Mouse (Mus musculus): ENCODE measurements at regions not wholly inside any gene's neighbourhood (a gene's known extent, or its start where the extent isn't known, plus 50 kb on each side); places are given as distances from the start of the nearest gene placed in this dataset.
A peak's percentile ranks its signal among the peaks of the same experiment; 100 is the strongest.

DNA sequence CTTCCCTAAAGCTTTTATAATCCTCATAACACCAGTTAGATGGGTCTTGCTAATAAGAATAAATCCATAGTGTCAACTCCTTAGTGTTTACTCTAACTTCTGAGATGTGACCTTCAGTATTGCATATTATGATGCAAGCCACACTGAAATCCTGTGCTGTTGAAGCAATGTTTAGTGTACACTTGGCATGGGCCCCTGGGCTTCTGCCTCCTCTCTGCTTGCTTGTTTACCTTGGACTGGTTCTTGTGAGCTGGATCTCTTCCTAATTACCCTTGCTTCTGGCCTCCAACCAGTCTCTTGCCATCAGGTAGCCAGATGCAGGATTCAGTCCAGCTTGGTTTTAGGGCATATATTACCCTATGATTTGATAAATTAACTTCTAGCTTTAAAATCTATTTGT, 57.0 kb downstream of the Rgs2 start:
- no peak for DNase-seq (ENCODE audit: low spot score in 2 of 2)

DNA sequence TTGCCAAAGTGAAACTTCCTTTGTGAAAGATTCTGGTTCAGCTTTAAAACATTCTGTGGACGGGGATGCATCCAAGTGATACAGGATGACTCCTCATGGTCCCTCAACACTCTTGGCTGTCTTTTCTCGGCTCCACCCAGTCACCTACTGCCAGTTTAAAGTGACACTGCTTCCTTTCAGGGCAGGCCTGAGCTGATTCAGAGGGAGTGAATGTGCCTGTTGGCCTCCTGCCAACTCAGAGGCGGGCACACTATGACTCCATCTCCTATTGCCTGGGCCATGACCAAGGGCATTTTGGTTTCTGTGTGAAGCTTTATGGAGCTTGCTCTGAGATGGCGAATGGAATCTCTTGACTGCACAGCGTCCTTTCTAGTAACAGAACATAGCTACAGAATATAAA, 62.5 kb downstream of the Rgs2 start:
- no peak for DNase-seq (ENCODE audit: low spot score in 2 of 2)

DNA sequence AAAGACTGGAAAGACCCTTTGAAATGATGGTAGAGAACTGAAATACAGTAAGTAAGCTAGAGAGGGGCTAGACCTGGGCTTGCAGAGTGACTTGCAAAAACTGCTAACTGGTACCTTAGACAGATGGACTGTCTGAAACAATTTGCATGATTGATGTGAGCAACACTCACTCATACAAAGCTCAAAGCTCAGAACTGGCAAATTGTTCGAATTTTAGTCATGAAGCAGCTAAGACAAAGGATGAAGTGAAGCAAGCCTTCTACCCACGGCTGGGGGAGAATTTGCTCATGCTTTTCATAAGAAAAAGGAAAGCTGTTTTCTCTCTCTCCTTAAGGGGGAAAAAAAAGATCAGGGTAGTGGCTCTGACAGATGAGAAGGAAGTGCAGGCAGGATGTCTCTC, 64.5 kb downstream of the Rgs2 start:
- DNase-seq (ENCODE audit: low spot score in 2 of 2) = no peak

DNA sequence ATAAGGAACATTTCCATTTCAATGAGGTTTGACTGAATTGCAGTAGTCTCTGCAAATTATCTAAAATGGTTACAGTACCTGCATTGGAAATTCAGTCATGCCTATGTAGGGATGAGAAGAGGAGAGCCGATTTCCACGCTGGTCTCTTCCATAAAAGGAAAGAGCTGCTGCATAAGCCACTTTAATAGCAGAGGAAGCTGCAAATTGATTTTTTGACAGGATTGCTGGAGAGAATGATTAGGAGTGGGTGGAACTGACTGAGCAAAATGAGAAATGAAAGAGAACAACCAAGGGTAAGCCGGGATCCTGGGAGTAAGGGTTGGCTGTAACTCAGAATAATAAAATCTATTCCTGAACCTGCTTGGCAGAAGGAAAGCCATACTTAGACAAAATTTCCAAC, 65.4 kb downstream of the Rgs2 start:
- DNase-seq (ENCODE audit: low spot score in 2 of 2) = no peak

DNA sequence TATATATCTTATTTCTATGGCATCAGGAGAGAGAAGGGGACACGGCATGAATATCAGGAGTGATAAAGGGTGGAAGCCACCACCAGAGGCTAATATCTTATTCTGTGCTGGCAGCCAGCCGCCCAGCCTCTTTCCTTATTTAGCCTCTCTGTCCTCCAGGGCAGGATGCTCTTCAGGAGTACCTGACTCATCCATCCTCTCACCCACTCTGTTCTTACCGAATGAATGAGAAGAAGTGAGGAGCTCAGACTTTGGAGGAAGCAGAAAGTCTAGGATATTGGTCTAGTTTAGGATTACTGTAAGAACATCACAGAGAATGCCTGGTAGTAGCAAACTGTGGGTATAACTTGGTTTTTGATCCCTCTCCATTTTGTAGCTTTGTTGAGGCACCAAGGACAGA, 73.2 kb downstream of the Rgs2 start:
- no peak for DNase-seq (ENCODE audit: low spot score in 2 of 2)

DNA sequence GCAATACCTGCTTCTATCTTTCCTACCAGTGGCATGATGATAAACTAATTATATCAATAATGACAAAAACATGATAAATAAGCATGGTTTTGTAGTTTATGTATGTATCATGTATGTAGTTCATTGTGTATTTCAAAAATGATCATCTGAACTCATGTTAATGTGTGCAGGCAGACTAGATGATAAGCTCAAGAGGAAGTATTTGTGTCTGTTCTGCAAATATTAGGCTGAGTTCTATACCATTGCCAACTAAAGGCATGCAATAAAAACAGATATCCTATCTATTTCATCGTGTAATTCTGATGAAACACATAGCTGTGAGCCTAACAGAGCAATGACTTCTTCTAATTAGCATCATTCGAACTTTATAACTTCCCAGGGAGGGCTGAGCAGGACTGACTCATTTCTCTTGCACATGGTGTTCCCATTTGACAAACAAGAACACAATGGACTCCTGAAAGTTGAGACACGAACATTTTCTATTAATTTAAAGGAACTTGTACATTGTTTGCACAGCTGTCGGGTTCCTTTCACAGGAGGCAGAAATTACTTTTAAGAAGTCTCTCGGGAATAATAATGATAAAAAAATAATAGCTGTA, 74.3 kb downstream of the Rgs2 start:
- DNase-seq (ENCODE audit: low spot score in 2 of 2) = no peak

DNA sequence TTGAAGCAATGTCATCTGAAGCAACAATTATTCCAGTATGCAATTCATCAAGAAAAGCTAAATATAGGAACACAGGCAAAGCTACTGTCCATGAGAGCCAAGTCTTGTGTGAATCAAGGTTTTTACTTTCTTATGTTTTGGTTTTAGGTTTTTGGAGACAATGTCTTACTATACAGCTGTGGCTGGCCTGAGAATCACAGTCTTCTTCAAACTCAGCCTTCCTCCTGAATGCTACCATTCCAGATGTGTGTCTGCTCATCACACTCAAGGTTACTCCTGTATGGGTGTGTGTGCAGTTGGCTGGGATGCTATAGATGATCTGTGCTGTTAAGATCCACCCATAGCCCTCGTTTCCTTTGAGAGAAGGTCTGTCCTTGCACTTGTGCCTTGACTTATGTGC, 81.5 kb downstream of the Rgs2 start:
- DNase-seq (ENCODE audit: low spot score in 2 of 2) = no peak

DNA sequence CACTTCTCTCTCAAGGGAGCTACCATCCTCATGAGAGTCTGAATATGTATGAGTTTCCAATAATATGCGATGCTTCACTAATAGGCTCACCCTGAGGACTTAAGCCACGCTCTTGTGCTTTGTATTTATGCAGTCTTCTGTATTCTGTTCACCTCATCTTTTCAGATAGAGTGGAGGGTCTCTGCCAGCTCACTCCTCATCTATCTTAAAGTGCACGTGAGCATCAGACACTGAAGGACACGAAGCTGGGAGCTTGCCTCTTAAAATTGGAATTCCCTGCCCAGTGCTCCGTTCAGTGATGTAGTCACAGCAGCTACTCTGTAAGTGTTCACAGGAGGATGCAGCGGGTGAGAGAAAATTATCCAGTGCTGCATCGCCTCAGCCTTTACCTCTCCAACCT, 83.7 kb downstream of the Rgs2 start:
- no peak for DNase-seq (ENCODE audit: low spot score in 2 of 2)

DNA sequence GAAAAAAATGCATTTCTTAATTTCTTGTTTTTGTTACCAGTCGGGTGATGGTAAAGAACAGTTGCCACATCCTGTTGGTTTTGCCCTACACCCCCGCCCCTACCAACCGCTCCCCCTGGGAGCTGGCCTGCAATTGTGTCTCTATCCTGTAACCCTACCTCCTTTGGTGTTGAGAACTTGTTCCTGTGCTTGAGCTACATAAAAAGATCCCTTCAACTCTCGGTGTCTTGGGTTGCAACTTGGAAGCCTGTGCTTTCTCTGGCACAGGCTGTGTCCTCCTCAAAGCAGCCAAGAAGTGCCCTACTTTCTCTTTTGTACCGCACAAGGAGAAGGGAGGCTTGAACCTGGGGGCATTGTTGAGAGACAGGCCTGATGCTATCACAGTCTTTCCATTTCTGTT, 85.0 kb downstream of the Rgs2 start:
- no peak for DNase-seq (ENCODE audit: low spot score in 2 of 2)

DNA sequence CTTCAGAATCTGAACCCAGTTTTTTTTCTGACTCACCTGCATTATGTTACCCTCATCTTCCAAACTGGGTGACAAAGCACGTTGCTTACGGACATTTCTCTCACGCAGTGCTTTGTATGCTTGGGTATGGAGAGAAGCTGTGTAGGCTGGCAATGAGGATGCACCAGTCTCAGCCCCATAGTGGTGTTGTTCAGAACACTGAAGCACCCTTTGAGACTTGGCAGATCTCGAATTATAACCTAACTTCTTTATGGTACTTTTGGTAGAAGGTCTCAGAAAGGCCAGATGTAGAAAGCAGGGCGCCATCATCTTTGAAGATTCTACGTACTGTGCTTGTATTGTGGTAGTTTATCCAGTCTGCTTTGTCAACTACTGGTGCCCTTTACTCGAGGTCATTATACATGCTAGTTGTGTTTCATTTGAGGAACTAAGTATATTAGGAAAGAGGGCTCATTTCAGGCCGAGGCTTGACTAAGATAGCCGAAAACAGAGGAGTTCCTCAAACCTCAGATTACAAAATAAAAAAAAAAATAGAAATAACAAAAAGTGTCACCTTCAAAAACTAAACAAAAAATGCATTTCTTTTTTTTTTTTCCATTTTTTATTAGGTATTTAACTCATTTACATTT, 85.7 kb downstream of the Rgs2 start:
- no peak for DNase-seq (ENCODE audit: low spot score in 2 of 2)

DNA sequence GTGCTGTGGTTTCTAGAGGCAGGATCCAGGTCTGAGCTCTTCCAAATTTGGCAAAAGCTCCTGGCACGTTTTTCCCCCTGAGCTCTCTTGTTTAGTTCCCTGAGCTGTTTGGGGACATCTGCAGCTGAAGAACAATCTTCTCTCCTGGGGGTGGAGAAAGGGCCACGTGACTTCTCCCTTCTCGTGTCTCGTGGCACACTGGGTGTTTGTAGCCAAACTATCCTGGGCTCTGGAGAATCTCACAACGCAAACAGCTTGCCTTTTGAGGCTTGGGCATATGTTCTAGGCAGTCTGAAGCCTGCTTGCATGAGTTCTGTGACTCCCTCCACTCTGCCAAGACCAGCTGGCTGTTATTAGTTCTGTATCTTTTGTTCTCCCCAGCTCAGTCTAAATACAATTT, 86.3 kb downstream of the Rgs2 start:
- peak; percentile 21 to 29 for DNase-seq (ENCODE audit: low spot score in 2 of 2)

DNA sequence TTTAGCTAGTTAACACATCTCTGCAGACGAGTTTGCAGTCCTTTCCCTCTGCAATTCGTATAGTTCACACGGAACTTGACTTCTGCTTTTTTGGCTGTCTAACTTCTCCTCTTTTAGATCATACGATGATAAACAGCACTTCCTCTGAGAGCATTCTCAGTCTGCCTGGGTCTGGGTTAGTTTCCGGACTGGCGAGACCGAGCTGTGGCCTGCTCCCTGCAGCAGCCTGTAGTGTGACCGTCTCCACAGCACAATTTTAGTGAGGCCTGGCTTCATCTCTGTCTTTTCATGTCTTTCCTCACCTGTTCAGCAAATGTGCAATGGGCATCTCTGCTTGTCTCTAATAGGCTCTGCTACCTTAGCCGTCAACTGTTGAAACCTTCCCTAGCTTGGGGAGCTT, 87.4 kb downstream of the Rgs2 start:
- no peak for DNase-seq (ENCODE audit: low spot score in 2 of 2)

DNA sequence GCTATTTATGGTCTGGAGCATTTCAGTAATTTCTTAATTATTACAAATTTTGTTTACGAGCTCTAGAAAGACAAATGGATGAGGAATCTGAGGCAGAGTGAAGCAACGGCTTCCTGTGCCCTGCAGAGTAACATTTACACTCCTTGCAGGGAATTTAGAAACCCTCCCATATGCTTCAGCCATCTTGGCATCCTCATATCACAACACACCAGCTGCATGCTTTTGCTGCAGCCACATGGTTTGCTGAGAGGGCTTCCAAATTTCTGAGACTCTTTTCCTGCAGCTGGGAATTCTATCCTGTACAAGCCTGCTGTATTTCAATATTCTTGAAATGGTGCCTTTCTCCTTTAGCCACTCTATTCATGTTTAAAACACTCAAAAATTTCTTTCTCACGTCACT, 91.4 kb downstream of the Rgs2 start:
- DNase-seq (ENCODE audit: low spot score in 2 of 2) = no peak

DNA sequence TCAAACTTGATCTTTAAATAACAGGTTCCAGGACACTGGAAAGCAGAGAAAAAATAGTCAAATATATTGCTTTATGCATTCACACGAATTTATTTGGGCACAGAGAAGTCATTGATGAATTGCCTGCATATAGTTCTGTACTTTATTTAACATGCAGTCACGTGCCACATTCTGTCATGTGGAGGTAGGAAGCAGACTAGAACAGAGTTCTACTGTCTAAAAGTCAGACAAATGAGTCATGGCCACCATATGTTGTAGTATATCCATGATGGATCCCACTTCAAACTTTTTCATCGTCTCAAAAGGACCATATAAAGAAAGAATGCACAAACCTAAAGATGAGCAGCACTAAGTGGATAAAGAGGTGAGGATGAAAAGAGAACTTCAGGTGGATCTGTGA, 92.7 kb downstream of the Rgs2 start:
- no peak for DNase-seq (ENCODE audit: low spot score in 2 of 2)

DNA sequence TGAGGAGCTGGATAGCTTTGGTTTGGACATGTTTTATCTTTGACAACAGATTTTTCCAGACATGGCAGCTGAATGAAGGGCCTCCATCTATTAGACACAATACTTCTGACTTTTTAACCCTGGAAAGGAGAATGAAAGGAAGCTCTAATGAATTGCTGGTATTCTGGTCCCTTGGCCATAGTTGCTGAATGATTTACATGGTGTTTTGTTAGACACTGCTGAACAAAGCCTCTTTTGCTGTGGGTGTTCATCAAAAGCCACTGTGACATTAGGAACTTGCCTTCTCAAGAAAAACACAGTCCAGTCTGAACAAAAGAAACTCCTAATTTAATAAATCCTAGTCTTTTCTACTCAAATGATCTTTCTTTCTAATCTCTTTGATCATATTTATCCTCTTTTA, 93.4 kb downstream of the Rgs2 start:
- DNase-seq (ENCODE audit: low spot score in 2 of 2) = no peak

DNA sequence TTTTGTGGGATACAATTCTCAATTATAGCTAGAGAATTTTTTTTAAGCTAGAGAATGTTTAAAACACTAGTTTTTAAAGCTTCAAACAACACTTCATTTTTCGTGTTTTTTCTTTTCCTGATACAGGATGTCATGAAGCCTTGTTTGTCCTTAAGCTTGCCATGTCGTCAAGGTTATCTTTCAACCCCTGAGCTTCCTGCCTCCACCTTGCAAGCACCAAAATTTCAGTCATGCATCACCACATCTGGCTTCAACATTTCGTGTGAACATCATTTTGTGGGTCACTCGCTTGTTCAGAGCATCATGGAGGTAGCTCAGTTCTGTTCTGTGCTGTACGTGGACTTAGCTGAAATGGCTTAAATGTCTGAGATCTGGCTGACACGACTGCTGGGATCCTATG, 96.6 kb downstream of the Rgs2 start:
- DNase-seq (ENCODE audit: low spot score in 2 of 2) = no peak

DNA sequence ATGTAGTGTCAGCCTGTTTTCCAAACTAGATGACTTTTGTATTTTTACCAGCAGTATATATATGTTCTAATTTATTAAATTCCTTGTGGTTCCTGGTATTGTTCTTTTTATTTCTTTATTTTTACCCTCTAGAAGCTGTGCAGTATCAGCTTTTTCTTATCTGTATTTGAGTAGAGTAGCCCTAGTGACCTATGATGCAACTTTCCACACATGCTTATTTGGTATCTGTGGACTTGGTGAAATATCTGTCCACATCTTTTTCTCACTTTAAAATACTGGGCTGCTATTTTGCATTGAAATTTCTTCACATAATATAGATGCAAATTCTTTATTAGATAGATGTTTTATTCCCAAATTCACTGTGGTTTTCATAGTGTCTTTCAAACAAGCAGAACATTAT, 97.1 kb downstream of the Rgs2 start:
- DNase-seq (ENCODE audit: low spot score in 2 of 2) = no peak

DNA sequence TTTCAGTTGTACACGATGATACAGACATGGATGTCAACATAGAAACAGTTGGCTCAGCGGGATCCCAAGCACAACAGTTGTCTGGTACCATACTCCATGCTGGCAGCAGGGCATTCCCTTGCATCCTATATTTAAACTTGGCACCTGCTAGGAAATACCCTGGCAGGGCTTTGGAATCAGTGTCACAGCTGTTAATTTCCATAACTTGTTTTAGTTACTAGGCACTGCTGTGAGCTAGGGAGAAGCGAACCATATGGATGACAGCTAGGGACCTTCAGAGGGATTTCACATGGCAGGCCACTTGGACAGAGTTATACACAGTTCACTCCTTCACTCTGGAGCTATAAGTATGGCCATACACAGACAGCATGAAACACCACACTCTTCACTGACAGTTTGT, 100.0 kb downstream of the Rgs2 start:
- DNase-seq (ENCODE audit: low spot score in 2 of 2) = no peak

DNA sequence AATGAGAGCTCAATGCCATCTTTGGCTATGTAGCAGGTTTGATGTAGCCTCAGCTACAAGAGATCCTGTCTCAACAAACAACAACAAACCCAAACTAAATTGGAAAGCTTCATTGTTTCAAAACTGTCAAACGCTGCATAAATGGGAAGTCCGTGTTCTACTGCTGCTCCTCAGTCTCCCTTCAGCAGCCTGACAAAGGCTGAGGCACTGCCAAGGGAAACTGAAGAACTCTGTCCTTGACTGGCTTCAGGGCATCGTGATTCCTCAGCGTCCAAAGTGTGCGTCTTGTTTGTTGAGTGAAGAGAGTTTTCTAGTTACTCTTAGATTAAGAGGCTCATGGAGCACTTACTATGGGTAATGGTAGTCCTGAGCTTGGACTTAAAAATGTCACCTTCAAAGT, 100.7 kb downstream of the Rgs2 start:
- no peak for DNase-seq (ENCODE audit: low spot score in 2 of 2)

DNA sequence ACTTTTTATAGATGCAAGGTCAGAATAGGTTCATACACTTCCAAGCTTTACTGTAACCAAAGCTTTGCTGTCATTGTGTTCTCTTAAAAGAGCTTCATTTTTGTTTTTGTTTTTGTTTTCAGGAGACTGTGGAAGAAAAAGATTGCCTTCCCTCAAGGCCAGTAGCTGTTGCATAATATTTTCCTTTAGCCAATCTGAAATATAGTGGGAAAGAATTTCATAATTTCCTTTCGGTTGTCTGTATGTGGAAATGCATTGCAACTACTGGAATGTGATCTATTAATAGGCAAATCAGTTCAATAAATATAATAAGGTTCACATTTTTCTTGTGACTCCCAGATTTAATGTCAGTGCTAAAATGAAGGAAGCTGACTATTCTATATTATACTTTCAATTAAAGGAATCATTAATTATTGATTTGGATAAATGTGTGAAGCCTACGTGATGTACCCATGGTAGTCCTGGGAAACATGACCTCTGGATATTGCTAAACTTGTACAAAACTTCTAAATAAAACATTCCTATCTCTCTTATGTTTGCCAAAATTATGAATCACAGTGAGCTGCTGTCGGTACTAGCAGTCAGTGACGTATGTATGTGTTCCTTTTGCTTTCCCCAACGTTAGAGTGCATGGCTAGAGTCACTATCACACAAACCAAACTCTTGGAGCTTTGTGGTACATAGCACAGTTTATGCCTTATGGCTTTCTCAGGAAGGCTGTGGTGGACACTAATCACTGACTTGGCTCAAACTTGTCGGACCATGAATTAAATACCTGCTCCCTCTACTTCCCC, 102.6 kb downstream of the Rgs2 start:
- DNase-seq (ENCODE audit: low spot score in 2 of 2) = no peak

DNA sequence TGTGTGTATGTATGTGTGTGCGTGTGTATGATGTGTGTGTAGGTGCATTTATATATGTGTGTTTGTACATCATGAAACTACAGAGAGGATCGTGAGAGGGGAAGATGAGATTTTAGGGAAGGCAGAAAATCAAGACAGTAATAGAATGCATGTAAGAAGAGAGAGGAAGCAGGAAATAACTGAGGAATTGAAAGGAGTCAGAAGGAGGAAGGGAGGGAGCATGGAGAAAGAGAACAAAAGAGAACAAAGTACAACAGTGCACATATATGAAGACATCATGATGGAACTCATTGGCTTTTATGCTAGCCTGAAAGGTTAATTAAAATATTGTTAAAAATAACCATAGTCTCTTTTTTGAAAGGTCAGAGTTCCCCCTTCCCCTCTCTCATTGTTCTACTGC, 111.4 kb downstream of the Uchl5 start:
- DNase-seq (ENCODE audit: low spot score in 2 of 2) = no peak

DNA sequence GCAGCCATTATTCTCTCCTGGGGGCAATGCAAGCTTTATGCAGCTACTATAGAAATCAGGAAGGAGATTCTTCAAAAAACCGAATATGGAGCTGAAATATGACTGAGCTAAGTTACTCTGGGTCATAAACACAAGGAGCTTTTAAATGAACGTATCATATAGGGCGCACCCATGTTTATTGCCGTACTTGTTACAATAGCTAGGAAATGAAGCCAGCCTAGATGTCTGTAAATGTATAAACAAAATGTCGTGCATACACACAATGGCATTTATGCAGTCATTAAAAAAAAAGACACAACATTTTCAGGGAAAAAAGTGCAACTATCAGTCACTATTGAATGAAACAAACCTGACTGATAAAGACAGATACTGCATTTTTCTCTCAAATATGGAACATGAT, 111.0 kb downstream of the Uchl5 start:
- DNase-seq (ENCODE audit: low spot score in 2 of 2) = no peak

DNA sequence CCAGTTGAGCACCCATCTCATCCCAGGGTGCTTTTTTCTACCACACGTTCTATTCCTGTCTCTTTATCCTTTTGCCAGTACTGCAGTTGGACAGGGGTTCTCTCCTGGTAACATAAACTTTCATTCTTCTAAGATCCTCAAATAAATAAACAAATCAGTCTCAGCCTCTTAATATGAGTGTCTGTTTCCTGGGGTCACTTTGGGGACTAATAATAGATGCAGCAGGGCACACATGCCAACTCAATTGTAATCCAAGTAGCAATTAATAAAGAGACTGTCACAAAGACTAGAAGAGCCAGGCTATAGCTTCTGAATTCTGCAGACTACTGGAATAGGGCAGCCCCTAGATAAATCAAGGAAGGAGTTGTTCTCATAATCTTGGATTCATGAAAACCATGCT, 108.9 kb downstream of the Uchl5 start:
- DNase-seq (ENCODE audit: low spot score in 2 of 2) = no peak

DNA sequence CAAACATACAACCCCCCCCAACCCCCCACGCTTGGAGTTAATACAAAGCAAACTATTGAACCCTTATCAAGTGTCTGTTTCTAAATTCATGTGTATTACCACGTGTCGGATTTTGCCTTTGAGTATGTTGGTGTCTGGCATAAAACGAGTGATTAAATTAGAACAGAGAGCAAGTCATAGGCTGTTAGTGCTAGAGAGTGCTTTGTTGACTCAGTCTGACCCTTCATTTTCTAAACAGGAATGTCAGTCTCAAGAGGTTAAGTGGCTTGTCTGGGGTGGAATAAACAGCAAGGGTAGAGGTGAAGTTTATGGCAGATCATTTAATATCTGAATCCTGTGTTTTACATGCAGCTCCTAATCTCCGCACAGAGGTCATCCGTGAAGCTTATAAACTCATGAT, 104.1 kb downstream of the Uchl5 start:
- DNase-seq (ENCODE audit: low spot score in 2 of 2) = no peak

All from frontal cortex, postnatal 25 days (tissue).